Mouse (Mus musculus) frontal cortex, adult (tissue): ENCODE results near the gene 4933407L21Rik.

Experiments used
- ATAC-seq: cut with Nextera tagmentation; 2 replicates; pipeline ENCODE4 v1.9.2; 2017; ENCODE audit warnings: mild to moderate bottlenecking, moderate library complexity, mixed read lengths; ENCODE audit not compliant: low TSS enrichment

Gene 4933407L21Rik

GRCm38 (mm10) chr1:85928057-85928687 is at the start of gene 4933407L21Rik:
TSS of gene 4933407L21Rik (plus strand) at chr1:85928483.
- peak; percentile 79 for ATAC-seq

GRCm38 (mm10) chr1:85882003-85882402 is 46.3 kb upstream of the 4933407L21Rik start:
- no peak for ATAC-seq

GRCm38 (mm10) chr1:85887221-85887620 is 41.1 kb upstream of the 4933407L21Rik start:
- ATAC-seq: no peak

GRCm38 (mm10) chr1:85894231-85894747 is 34.0 kb upstream of the 4933407L21Rik start, which contains the start of gene Itm2c:
TSS of gene Itm2c (plus strand) at chr1:85894281.
- ATAC-seq: peak; percentile 56

GRCm38 (mm10) chr1:85894748-85895360 is 33.4 kb upstream of the 4933407L21Rik start:
- no peak for ATAC-seq

GRCm38 (mm10) chr1:85895391-85895837 is 32.9 kb upstream of the 4933407L21Rik start:
- peak; percentile 20; the same call in 1 of the 2 replicates for ATAC-seq

GRCm38 (mm10) chr1:85896110-85896509 is 32.2 kb upstream of the 4933407L21Rik start:
- ATAC-seq: no peak

- no peak for ATAC-seq
Measured at GRCm38 (mm10) chr1:85896781-85897700, 31.2 kb upstream of the 4933407L21Rik start.

- no peak for ATAC-seq
Measured at GRCm38 (mm10) chr1:85897901-85898760, 30.2 kb upstream of the 4933407L21Rik start.

GRCm38 (mm10) chr1:85898761-85899387 is 29.4 kb upstream of the 4933407L21Rik start:
- ATAC-seq: peak; percentile 11; the same call in 1 of the 2 replicates

- ATAC-seq: peak; percentile 5; the same call in 1 of the 2 replicates
Measured at GRCm38 (mm10) chr1:85899388-85899761, 28.9 kb upstream of the 4933407L21Rik start.

- ATAC-seq: no peak
Measured at GRCm38 (mm10) chr1:85900521-85901333, 27.6 kb upstream of the 4933407L21Rik start.

- no peak for ATAC-seq
Measured at GRCm38 (mm10) chr1:85901516-85902107, 26.7 kb upstream of the 4933407L21Rik start.

- ATAC-seq: no peak
Measured at GRCm38 (mm10) chr1:85902108-85902561, 26.1 kb upstream of the 4933407L21Rik start.

GRCm38 (mm10) chr1:85906892-85907291 is 21.4 kb upstream of the 4933407L21Rik start:
- ATAC-seq: no peak

GRCm38 (mm10) chr1:85908754-85909590 is 19.3 kb upstream of the 4933407L21Rik start:
- ATAC-seq: peak; percentile 24

- ATAC-seq: no peak
Measured at GRCm38 (mm10) chr1:85913078-85913755, 15.1 kb upstream of the 4933407L21Rik start.

- ATAC-seq: no peak
Measured at GRCm38 (mm10) chr1:85915890-85916289, 12.4 kb upstream of the 4933407L21Rik start.
